Mouse (Mus musculus) lung, postnatal 0 days (tissue): ENCODE measurements around the gene Stradb.

Experiments used
- CTCF ChIP-seq: IDR thresholded peaks from 2 replicates; pipeline ENCODE4 v1.5.1; 2016; ENCODE audit warnings: antibody characterized with exemption, mild to moderate bottlenecking
- EP300 ChIP-seq: IDR thresholded peaks from 2 replicates; pipeline ENCODE4 v1.6.1; 2016; ENCODE audit warnings: antibody characterized with exemption, mild to moderate bottlenecking, control low read depth

DNA sequence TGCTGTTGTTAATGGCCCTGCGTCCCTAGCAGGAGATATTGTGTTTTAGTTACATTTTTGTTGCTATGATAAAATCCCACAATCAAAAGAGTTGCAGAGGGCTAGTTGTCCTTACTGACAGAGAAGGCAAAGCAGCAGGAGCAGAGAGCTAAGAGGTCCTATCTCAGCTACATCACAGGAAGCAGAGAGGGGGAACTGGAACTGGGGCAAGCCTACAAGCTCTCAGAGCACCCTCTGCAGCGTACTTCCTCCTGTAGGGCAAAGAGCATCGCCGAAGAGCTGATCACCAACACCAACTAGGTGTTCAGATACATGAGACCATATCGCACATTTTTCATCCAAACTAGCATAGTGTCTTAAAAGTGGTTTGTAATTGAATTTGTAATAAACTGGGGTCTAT lies 22.0 kb downstream of the Stradb start:
- TF ChIP-seq EP300 (no peak), CTCF (no peak)
